Mouse (Mus musculus): ENCODE measurements around the gene Btn2a2.
"Not testable (repeated sequence)": the region's sequence is repeated elsewhere in the genome, so short reads cannot be mapped to it uniquely, and the experiment has no call there.

The Btn2a2 gene

GRCm38 (mm10) chr13:23488400-23489322 is at the start of gene Btn2a2:
Gene Btn2a2 (minus strand): TSS chr13:23488857.
- TF ChIP-seq CTCF (conservative IDR thresholded peaks at IDR 0.05; ENCODE audit: low read length) = no peak
- TF ChIP-seq NANOG (IDR thresholded peaks at IDR 0.05; ENCODE audit: borderline replicate concordance, low read length) = no peak
- TF ChIP-seq POU5F1 (IDR thresholded peaks at IDR 0.05; ENCODE audit: borderline replicate concordance, low read length) = no peak
- peaks cover 74% of the 10 kb centered on the region for H3K4me1 ChIP-seq (replicated peaks; ENCODE audit: low read depth, low read length)
- H3K36me3 ChIP-seq (ENCODE audit: insufficient read depth, low read length) = no peaks in the 10 kb centered on the region
- no peaks in the 10 kb centered on the region for H3K9me3 ChIP-seq (ENCODE audit: low read length)
- no peak within 1 kb of the TSS; the same call in 1 of the 2 replicates for H3K4me3 ChIP-seq (replicated peaks; ENCODE audit: low read length)
- peaks cover 14% of the 10 kb centered on the region for H3K27me3 ChIP-seq (ENCODE audit: insufficient read depth, low read length)

GRCm38 (mm10) chr13:23538249-23538648 is 49.6 kb upstream of the Btn2a2 start:
- H3K4me3 ChIP-seq (replicated peaks; ENCODE audit: low read length) = no peak overlapping the region
- peaks cover 24% of the 10 kb centered on the region for H3K4me1 ChIP-seq (replicated peaks; ENCODE audit: low read depth, low read length)
- no peaks in the 10 kb centered on the region; the same call in 1 of the 2 replicates for H3K36me3 ChIP-seq (ENCODE audit: insufficient read depth, low read length)
- TF ChIP-seq NANOG (IDR thresholded peaks at IDR 0.05; ENCODE audit: borderline replicate concordance, low read length) (no peak), POU5F1 (IDR thresholded peaks at IDR 0.05; ENCODE audit: borderline replicate concordance, low read length) (no peak), CTCF (conservative IDR thresholded peaks at IDR 0.05; ENCODE audit: low read length) (no peak)
- no peaks in the 10 kb centered on the region for H3K27me3 ChIP-seq (ENCODE audit: insufficient read depth, low read length)
- no peaks in the 10 kb centered on the region for H3K9me3 ChIP-seq (ENCODE audit: low read length)

- TF ChIP-seq NANOG (IDR thresholded peaks at IDR 0.05; ENCODE audit: borderline replicate concordance, low read length) = no peak
- TF ChIP-seq CTCF (conservative IDR thresholded peaks at IDR 0.05; ENCODE audit: low read length) = no peak
- no peak for TF ChIP-seq POU5F1 (IDR thresholded peaks at IDR 0.05; ENCODE audit: borderline replicate concordance, low read length)
- no peaks in the 10 kb centered on the region for H3K27me3 ChIP-seq (ENCODE audit: insufficient read depth, low read length)
- H3K4me3 ChIP-seq (replicated peaks; ENCODE audit: low read length) = no peak overlapping the region; the same call in 1 of the 2 replicates
- H3K4me1 ChIP-seq (replicated peaks; ENCODE audit: low read depth, low read length) = peaks cover 35% of the 10 kb centered on the region
- no peaks in the 10 kb centered on the region for H3K9me3 ChIP-seq (ENCODE audit: low read length)
- no peaks in the 10 kb centered on the region; the same call in 1 of the 2 replicates for H3K36me3 ChIP-seq (ENCODE audit: insufficient read depth, low read length)
Observed at GRCm38 (mm10) chr13:23537006-23537710, 48.5 kb upstream of the Btn2a2 start.

GRCm38 (mm10) chr13:23536076-23536822 is 47.6 kb upstream of the Btn2a2 start:
- H3K4me3 ChIP-seq (replicated peaks; ENCODE audit: low read length) = peak overlapping the region; percentile 83
- H3K9me3 ChIP-seq (ENCODE audit: low read length) = no peaks in the 10 kb centered on the region
- no peaks in the 10 kb centered on the region for H3K27me3 ChIP-seq (ENCODE audit: insufficient read depth, low read length)
- no peaks in the 10 kb centered on the region; the same call in 1 of the 2 replicates for H3K36me3 ChIP-seq (ENCODE audit: insufficient read depth, low read length)
- TF ChIP-seq POU5F1 (IDR thresholded peaks at IDR 0.05; ENCODE audit: borderline replicate concordance, low read length) = no peak
- no peak for TF ChIP-seq NANOG (IDR thresholded peaks at IDR 0.05; ENCODE audit: borderline replicate concordance, low read length)
- TF ChIP-seq CTCF (conservative IDR thresholded peaks at IDR 0.05; ENCODE audit: low read length) = no peak
- H3K4me1 ChIP-seq (replicated peaks; ENCODE audit: low read depth, low read length) = peaks cover 37% of the 10 kb centered on the region

GRCm38 (mm10) chr13:23535137-23536075 is 46.7 kb upstream of the Btn2a2 start, which contains the start of gene Hist1h3g:
Gene Hist1h3g (plus strand): TSS chr13:23535422.
- not testable (repeated sequence) for H3K9me3 ChIP-seq (ENCODE audit: low read length); H3K36me3 ChIP-seq (ENCODE audit: insufficient read depth, low read length); H3K27me3 ChIP-seq (ENCODE audit: insufficient read depth, low read length)
- Histone ChIP-seq H3K4me3 (replicated peaks; ENCODE audit: low read length) (peak within 1 kb of the TSS; percentile 83), H3K4me1 (replicated peaks; ENCODE audit: low read depth, low read length) (peaks cover 37% of the 10 kb centered on the region)

GRCm38 (mm10) chr13:23534368-23535131 is 45.9 kb upstream of the Btn2a2 start:
- no peaks in the 10 kb centered on the region; the same call in 1 of the 2 replicates for H3K36me3 ChIP-seq (ENCODE audit: insufficient read depth, low read length)
- TF ChIP-seq CTCF (conservative IDR thresholded peaks at IDR 0.05; ENCODE audit: low read length) (no peak), NANOG (IDR thresholded peaks at IDR 0.05; ENCODE audit: borderline replicate concordance, low read length) (no peak), POU5F1 (IDR thresholded peaks at IDR 0.05; ENCODE audit: borderline replicate concordance, low read length) (no peak)
- H3K4me3 ChIP-seq (replicated peaks; ENCODE audit: low read length) = peak overlapping the region; percentile 83
- no peaks in the 10 kb centered on the region for H3K9me3 ChIP-seq (ENCODE audit: low read length)
- no peaks in the 10 kb centered on the region for H3K27me3 ChIP-seq (ENCODE audit: insufficient read depth, low read length)
- peaks cover 37% of the 10 kb centered on the region for H3K4me1 ChIP-seq (replicated peaks; ENCODE audit: low read depth, low read length)

GRCm38 (mm10) chr13:23533560-23534367 is 45.1 kb upstream of the Btn2a2 start, which contains the start of gene Hist1h2af:
Gene Hist1h2af (plus strand): TSS chr13:23533906.
- peak within 1 kb of the TSS; percentile 83 for H3K4me3 ChIP-seq (replicated peaks; ENCODE audit: low read length)
- not testable (repeated sequence) for H3K9me3 ChIP-seq (ENCODE audit: low read length); H3K36me3 ChIP-seq (ENCODE audit: insufficient read depth, low read length); H3K27me3 ChIP-seq (ENCODE audit: insufficient read depth, low read length)
- peaks cover 37% of the 10 kb centered on the region for H3K4me1 ChIP-seq (replicated peaks; ENCODE audit: low read depth, low read length)

All from E14TG2a.4 (cell line).